Mouse (Mus musculus) liver, embryonic 15.5 days (tissue): ENCODE measurements around the gene Fnbp1l. TPM values are rescaled to one million over a fixed set of nuclear protein-coding genes. Genes with fewer than 3 reads are reported as not detected.

Experiments
- ATAC-seq: fragments of 200-750 bp; cut with Nextera tagmentation; 2 replicates; pipeline ENCODE4 v1.8.0; 2017; ENCODE audit warnings: moderate number of reproducible peaks, mild to moderate bottlenecking, moderate library complexity; ENCODE audit not compliant: insufficient read depth
- H3K27ac ChIP-seq: fragments of 300-500 bp; sonication (generic); replicated peaks from 2 replicates; pipeline ENCODE4 v1.5.1; 2015; ENCODE audit warnings: mild to moderate bottlenecking, inconsistent platforms
- H3K27me3 ChIP-seq: fragments of 300-500 bp; sonication (generic); 2 replicates; pipeline ENCODE4 v1.6.1; 2015; ENCODE audit warnings: mild to moderate bottlenecking, inconsistent platforms
- H3K36me3 ChIP-seq: fragments of 300-500 bp; sonication (generic); replicated peaks from 2 replicates; pipeline ENCODE4 v1.6.1; 2015; ENCODE audit warnings: moderate library complexity, mild to moderate bottlenecking, inconsistent platforms
- H3K4me1 ChIP-seq: fragments of 300-500 bp; sonication (generic); replicated peaks from 2 replicates; pipeline ENCODE4 v1.6.1; 2015; ENCODE audit warnings: inconsistent platforms
- H3K4me2 ChIP-seq: fragments of 300-500 bp; sonication (generic); 2 replicates; pipeline ENCODE4 v1.6.1; 2015; ENCODE audit warnings: moderate library complexity, mild to moderate bottlenecking, inconsistent platforms
- H3K4me3 ChIP-seq: fragments of 300-500 bp; sonication (generic); replicated peaks from 2 replicates; pipeline ENCODE4 v1.5.1; 2015; ENCODE audit warnings: mild to moderate bottlenecking, inconsistent platforms
- H3K9ac ChIP-seq: fragments of 300-500 bp; sonication (generic); 2 replicates; pipeline ENCODE4 v1.6.1; 2015; ENCODE audit warnings: moderate library complexity, mild to moderate bottlenecking, inconsistent platforms
- H3K9me3 ChIP-seq: fragments of 300-500 bp; sonication (generic); replicated peaks from 2 replicates; pipeline ENCODE4 v1.6.1; 2016; ENCODE audit warnings: inconsistent platforms
- WGBS: fragments of 180-500 bp; shearing (Covaris S2); methylation state at CpG from one replicate; pipeline ENCODE4 v1.1.7; 2015; ENCODE audit warnings: mixed read lengths; ENCODE audit not compliant: insufficient replicate concordance; 5-methylcytosine and 5-hydroxymethylcytosine counted together
- polyA plus RNA-seq: library from polyadenylated mRNA; unstranded; fragments of >200 nt; fragmentation: Nextera tagmentation; extraction: Ambion mirVana; gene quantifications from 2 replicates; pipeline ENCODE4 v1.2.1, GENCODE M21; 2015

Fnbp1l gene
- polyA plus RNA-seq, 1 experiment from 2014 or later = 3.5 TPM

GRCm38 (mm10) chr3:122520875-122521274, 98.6 kb downstream of the Fnbp1l start:
- Histone ChIP-seq H3K4me3 (no peak overlapping the region), H3K9me3 (no peaks in the 10 kb centered on the region), H3K4me2 (no peak overlapping the region), H3K36me3 (no peaks in the 10 kb centered on the region), H3K4me1 (no peaks in the 10 kb centered on the region), H3K27ac (no peak overlapping the region), H3K9ac (no peak overlapping the region), H3K27me3 (no peaks in the 10 kb centered on the region)
- no peak for ATAC-seq
- 33% methylated on average over 4 of the region's 4 CpGs for WGBS

GRCm38 (mm10) chr3:122520365-122520764, 99.2 kb downstream of the Fnbp1l start:
- H3K4me2 ChIP-seq = no peak overlapping the region
- H3K4me3 ChIP-seq = no peak overlapping the region
- ATAC-seq = no peak
- H3K36me3 ChIP-seq = no peaks in the 10 kb centered on the region
- H3K4me1 ChIP-seq = 0 out of 2 replicates have a peak, but pooled peaks cover 1% of the 10 kb centered on the region
- H3K27me3 ChIP-seq = no peaks in the 10 kb centered on the region
- 68% methylated on average over 3 of the region's 3 CpGs for WGBS
- no peak overlapping the region for H3K27ac ChIP-seq
- H3K9me3 ChIP-seq = no peaks in the 10 kb centered on the region
- H3K9ac ChIP-seq = no peak overlapping the region

GRCm38 (mm10) chr3:122519082-122519481, 100.4 kb downstream of the Fnbp1l start:
- no peaks in the 10 kb centered on the region for H3K27me3 ChIP-seq
- H3K27ac ChIP-seq = no peak overlapping the region
- 57% methylated on average over 13 of the region's 13 CpGs for WGBS
- ATAC-seq = no peak
- no peaks in the 10 kb centered on the region for H3K9me3 ChIP-seq
- no peak overlapping the region for H3K4me2 ChIP-seq
- 0 out of 2 replicates have a peak, but pooled peaks cover 4% of the 10 kb centered on the region for H3K4me1 ChIP-seq
- no peak overlapping the region for H3K9ac ChIP-seq
- H3K4me3 ChIP-seq = no peak overlapping the region
- no peaks in the 10 kb centered on the region for H3K36me3 ChIP-seq

GRCm38 (mm10) chr3:122518231-122518736, 101.2 kb downstream of the Fnbp1l start:
- no peak overlapping the region for H3K4me3 ChIP-seq
- H3K9ac ChIP-seq = no peak overlapping the region
- WGBS = 58% methylated on average over 9 of the region's 9 CpGs
- no peak overlapping the region for H3K27ac ChIP-seq
- no peaks in the 10 kb centered on the region for H3K36me3 ChIP-seq
- H3K4me2 ChIP-seq = no peak overlapping the region
- no peaks in the 10 kb centered on the region for H3K9me3 ChIP-seq
- 0 out of 2 replicates have a peak, but pooled peaks cover 4% of the 10 kb centered on the region for H3K4me1 ChIP-seq
- H3K27me3 ChIP-seq = no peaks in the 10 kb centered on the region
- ATAC-seq = no peak

GRCm38 (mm10) chr3:122517726-122518125, 101.8 kb downstream of the Fnbp1l start:
- no peak for ATAC-seq
- WGBS = 46% methylated on average over 4 of the region's 4 CpGs
- Histone ChIP-seq H3K4me3 (no peak overlapping the region), H3K9ac (no peak overlapping the region), H3K9me3 (no peaks in the 10 kb centered on the region), H3K4me1 (peaks cover 8% of the 10 kb centered on the region; the same call in 1 of the 2 replicates), H3K27me3 (no peaks in the 10 kb centered on the region), H3K27ac (no peak overlapping the region), H3K4me2 (no peak overlapping the region), H3K36me3 (no peaks in the 10 kb centered on the region)

GRCm38 (mm10) chr3:122516327-122516695, 103.2 kb downstream of the Fnbp1l start:
- 54% methylated on average over 3 of the region's 3 CpGs for WGBS
- ATAC-seq = no peak
- H3K36me3 ChIP-seq = no peaks in the 10 kb centered on the region
- H3K9ac ChIP-seq = no peak overlapping the region
- H3K27me3 ChIP-seq = no peaks in the 10 kb centered on the region
- H3K4me2 ChIP-seq = no peak overlapping the region
- no peak overlapping the region for H3K4me3 ChIP-seq
- H3K4me1 ChIP-seq = peaks cover 15% of the 10 kb centered on the region
- H3K9me3 ChIP-seq = no peaks in the 10 kb centered on the region
- H3K27ac ChIP-seq = no peak overlapping the region

- Histone ChIP-seq H3K9me3 (no peaks in the 10 kb centered on the region), H3K4me3 (no peak overlapping the region), H3K27ac (no peak overlapping the region), H3K4me2 (no peak overlapping the region), H3K36me3 (no peaks in the 10 kb centered on the region), H3K27me3 (no peaks in the 10 kb centered on the region), H3K9ac (no peak overlapping the region), H3K4me1 (peaks cover 21% of the 10 kb centered on the region)
- no peak for ATAC-seq
- 54% methylated on average over 6 of the region's 6 CpGs for WGBS
Observed at GRCm38 (mm10) chr3:122515568-122516326, 103.8 kb downstream of the Fnbp1l start.

- ATAC-seq = no peak
- Histone ChIP-seq H3K27me3 (no peaks in the 10 kb centered on the region), H3K4me2 (0 out of 2 replicates have a peak overlapping the region, but pooled peaks have one; percentile 20), H3K36me3 (no peaks in the 10 kb centered on the region), H3K9ac (no peak overlapping the region), H3K9me3 (no peaks in the 10 kb centered on the region), H3K27ac (0 out of 2 replicates have a peak overlapping the region, but pooled peaks have one; percentile 61), H3K4me3 (no peak overlapping the region), H3K4me1 (peaks cover 34% of the 10 kb centered on the region)
- 69% methylated on average over 16 of the region's 16 CpGs for WGBS
Observed at GRCm38 (mm10) chr3:122512725-122513375, 106.7 kb downstream of the Fnbp1l start.

GRCm38 (mm10) chr3:122511721-122512619, 107.5 kb downstream of the Fnbp1l start:
- H3K4me3 ChIP-seq = no peak overlapping the region
- 59% methylated on average over 14 of the region's 14 CpGs for WGBS
- ATAC-seq = no peak
- peaks cover 34% of the 10 kb centered on the region for H3K4me1 ChIP-seq
- no peaks in the 10 kb centered on the region for H3K36me3 ChIP-seq
- H3K4me2 ChIP-seq = 0 out of 2 replicates have a peak overlapping the region, but pooled peaks have one; percentile 20
- peak overlapping the region; percentile 61; the same call in 1 of the 2 replicates for H3K27ac ChIP-seq
- no peaks in the 10 kb centered on the region for H3K9me3 ChIP-seq
- H3K9ac ChIP-seq = no peak overlapping the region
- H3K27me3 ChIP-seq = no peaks in the 10 kb centered on the region

- H3K4me2 ChIP-seq = no peak overlapping the region
Observed at GRCm38 (mm10) chr3:122510932-122511331, 108.6 kb downstream of the Fnbp1l start.

More at GRCm38 (mm10) chr3:122510932-122511331, 108.6 kb downstream of the Fnbp1l start:
- 55% methylated on average over 10 of the region's 10 CpGs for WGBS
- no peak overlapping the region for H3K4me3 ChIP-seq
- H3K27me3 ChIP-seq = no peaks in the 10 kb centered on the region
- peak overlapping the region; percentile 61; the same call in 1 of the 2 replicates for H3K27ac ChIP-seq
- no peak for ATAC-seq
- peaks cover 34% of the 10 kb centered on the region for H3K4me1 ChIP-seq
- no peaks in the 10 kb centered on the region for H3K9me3 ChIP-seq
- no peaks in the 10 kb centered on the region for H3K36me3 ChIP-seq
- no peak overlapping the region for H3K9ac ChIP-seq
